Comparison of ENCODE assay signal across 17 mouse cellular contexts in genomic region chr8:124272792-124273191, GRCm38 (mm10). TPM values are rescaled to one million over a fixed set of nuclear protein-coding genes. Genes with fewer than 3 reads are reported as not detected.
DNase-seq lines count a peak whose midpoint lies in the region; ATAC-seq and TF ChIP-seq lines count a peak whose summit lies in the region.
"Had no signal": no experiment of that assay in that cellular context is flagged by ENCODE, and none has a peak within 500 bp of the region (broad histone marks: within the 10 kb centered on the region; RNA-seq: fewer than 3 reads in every experiment).

No protein-coding gene starts in this region.

- peaks cover 25% of the 10 kb centered on the region for H3K4me1 ChIP-seq in kidney, embryonic 14.5 days (ENCODE audit: control insufficient read depth, insufficient read depth, low read length)
- H3K4me1 ChIP-seq in megakaryocyte, embryonic 14.5 days = peaks cover 100% of the 10 kb centered on the region
- H3K4me1 ChIP-seq in liver, postnatal 0 days (ENCODE audit: insufficient read depth) = peaks cover 37% of the 10 kb centered on the region

- no peaks in the 10 kb centered on the region for H3K27me3 ChIP-seq in kidney, embryonic 14.5 days (ENCODE audit: control insufficient read depth, insufficient read depth, low read length)
- H3K27me3 ChIP-seq in megakaryocyte, embryonic 14.5 days (replicated peaks) = no peaks in the 10 kb centered on the region
- H3K27me3 ChIP-seq in liver, postnatal 0 days (ENCODE audit: insufficient read depth, low read length) = no peaks in the 10 kb centered on the region
- H3K27me3 ChIP-seq: liver, embryonic 13.5 days had no signal

- TF ChIP-seq EP300 in liver, postnatal 0 days (IDR thresholded peaks at IDR 0.05; ENCODE audit: low read depth) = peak; percentile 25; the same call in 1 of the 2 replicates

- no peak overlapping the region for H3K9ac ChIP-seq in kidney, embryonic 14.5 days (ENCODE audit: low read depth, low read length)
- no peak overlapping the region for H3K9ac ChIP-seq in liver, postnatal 0 days (replicated peaks)
- H3K9ac ChIP-seq: forebrain, postnatal 0 days; hindbrain, embryonic 14.5 days; liver, embryonic 13.5 days had no signal

- no peak for TF ChIP-seq CTCF in liver, postnatal 0 days (IDR thresholded peaks at IDR 0.05; ENCODE audit: low read depth)

- no peak overlapping the region for H3K27ac ChIP-seq in kidney, embryonic 14.5 days (ENCODE audit: low read depth, low read length)
- peak overlapping the region; percentile 25 for H3K27ac ChIP-seq in liver, postnatal 0 days (ENCODE audit: low read depth)
- H3K27ac ChIP-seq: hindbrain, embryonic 14.5 days; kidney, postnatal 0 days; liver, embryonic 13.5 days had no signal

- ATAC-seq in kidney, embryonic 14.5 days (ENCODE audit: low FRiP score, low TSS enrichment) = no peak
- no peak for ATAC-seq in megakaryocyte, adult 5-6 weeks (ENCODE audit: poor library complexity, severe bottlenecking)
- peak; percentile 77 for ATAC-seq in liver, postnatal 0 days
- ATAC-seq: forebrain, postnatal 0 days; midbrain, embryonic 16.5 days had no signal

- no peaks in the 10 kb centered on the region for H3K36me3 ChIP-seq in kidney, embryonic 14.5 days (ENCODE audit: control insufficient read depth, insufficient read depth, low read length)
- peaks cover 93% of the 10 kb centered on the region for H3K36me3 ChIP-seq in megakaryocyte, embryonic 14.5 days (replicated peaks; ENCODE audit: low read length)
- no peaks in the 10 kb centered on the region; the same call in 1 of the 2 replicates for H3K36me3 ChIP-seq in liver, postnatal 0 days (replicated peaks; ENCODE audit: insufficient read depth, low read length)

- no peak overlapping the region for H3K4me3 ChIP-seq in kidney, embryonic 14.5 days (ENCODE audit: low read length)
- peak overlapping the region; percentile 40 for H3K4me3 ChIP-seq in megakaryocyte, embryonic 14.5 days (replicated peaks)
- no peak overlapping the region for H3K4me3 ChIP-seq in liver, postnatal 0 days (ENCODE audit: low read depth, low read length)
- H3K4me3 ChIP-seq: liver, embryonic 13.5 days had no signal

- DNase-seq in adrenal gland, postnatal 10 days = peak; percentile 50
- DNase-seq in adrenal gland, postnatal 4 days (ENCODE audit: low spot score in 2 of 2) = no peak
- DNase-seq in kidney, adult 18-20 months = peak; percentile 47
- DNase-seq in liver, postnatal 0 days = no peak
- no peak for DNase-seq in gastrocnemius, postnatal 4 days (ENCODE audit: low spot score in 2 of 2)
- DNase-seq: adrenal gland, adult 2 months; cerebellum, adult 9-10 months; forebrain, postnatal 0 days; heart, adult 11 months; heart, postnatal 14 days; liver, embryonic 13.5 days had no signal

- no peaks in the 10 kb centered on the region for H3K9me3 ChIP-seq in kidney, embryonic 14.5 days (ENCODE audit: control insufficient read depth, low read length)
- peaks cover 14% of the 10 kb centered on the region for H3K9me3 ChIP-seq in megakaryocyte, embryonic 14.5 days
- no peaks in the 10 kb centered on the region for H3K9me3 ChIP-seq in liver, postnatal 0 days (ENCODE audit: low read length)
- H3K9me3 ChIP-seq: liver, embryonic 13.5 days had no signal

- WGBS in kidney, embryonic 14.5 days = 58% methylated on average over 3 of the region's 3 CpGs
- WGBS in liver, postnatal 0 days (ENCODE audit: insufficient replicate concordance) = 48% methylated on average over 3 of the region's 3 CpGs

- H3K4me2 ChIP-seq in kidney, embryonic 14.5 days (replicated peaks; ENCODE audit: low read depth, low read length) = no peak overlapping the region
- H3K4me2 ChIP-seq in liver, postnatal 0 days (ENCODE audit: low read depth, low read length) = no peak overlapping the region
- H3K4me2 ChIP-seq: hindbrain, embryonic 14.5 days; liver, embryonic 13.5 days had no signal

RNA-seq across cellular contexts. Expression of gene Galnt2, which starts 41.6 kb away (rescaled TPM):
- 10 to 100 TPM; 60.1 to 67.6 TPM for total RNA-seq in adrenal gland, postnatal 10 days (2021)
- 10 to 100 TPM; 65.3 to 81.1 TPM for total RNA-seq in adrenal gland, postnatal 4 days (2021)
- polyA plus RNA-seq in kidney, embryonic 14.5 days (2014; fragmentation: Nextera tagmentation; extraction: Ambion mirVana) = 41.6 and 57.7 TPM in 2 replicates
- 55.0 and 143 TPM in 2 replicates for polyA plus RNA-seq in megakaryocyte, embryonic 14.5 days (2012; ENCODE audit: insufficient read depth, low replicate concordance)
- total RNA-seq in megakaryocyte, adult 5-6 weeks (2015) = 31.3 and 61.1 TPM in 2 replicates
- 15.5 and 20.4 TPM in 2 replicates for total RNA-seq in megakaryocyte, adult 5-6 weeks (2017)
- polyA plus RNA-seq in liver, postnatal 0 days (2015; fragmentation: Nextera tagmentation; extraction: Ambion mirVana) = 23.3 and 23.5 TPM in 2 replicates
- total RNA-seq in gastrocnemius, postnatal 4 days (2021) = 10 to 100 TPM; 47.4 to 54.6 TPM

Comparison
In these comparisons a context has a peak if more than half of its experiments do, and no peak if none do; other contexts are left out.
1. DNase-seq: peak in adrenal gland, postnatal 10 days (single experiment) and kidney, adult 18-20 months (single experiment); none in adrenal gland, postnatal 4 days (0 of 2), liver, postnatal 0 days (single experiment) and gastrocnemius, postnatal 4 days (0 of 2).